Mouse (Mus musculus) adipocyte (in vitro differentiated cells): Measurements from ENCODE around the gene Kcnj16.
A peak's percentile ranks its signal among the peaks of the same experiment; 100 is the strongest.

Experiments used
- DNase-seq: peaks from one replicate; pipeline ENCODE4 v3.0.0-alpha.2; 2016; ENCODE audit warnings: low spot score

Kcnj16 gene

GRCm38 (mm10) chr11:110967762-110968135 is at the start of gene Kcnj16:
Gene Kcnj16 (plus strand): TSS chr11:110968033.
- no peak for DNase-seq

GRCm38 (mm10) chr11:110918808-110919465 is 48.9 kb upstream of the Kcnj16 start:
- DNase-seq, result no peak

- no peak for DNase-seq
Measured at GRCm38 (mm10) chr11:110935699-110936098, 32.1 kb upstream of the Kcnj16 start.

GRCm38 (mm10) chr11:110942280-110942679 is 25.6 kb upstream of the Kcnj16 start:
- DNase-seq, result no peak

GRCm38 (mm10) chr11:110942695-110943135 is 25.1 kb upstream of the Kcnj16 start:
- no peak for DNase-seq

GRCm38 (mm10) chr11:110956665-110957064 is 11.2 kb upstream of the Kcnj16 start:
- no peak for DNase-seq

- DNase-seq, result no peak
Measured at GRCm38 (mm10) chr11:110961592-110962021, 6.2 kb upstream of the Kcnj16 start.

GRCm38 (mm10) chr11:110967019-110967761 is 643 bp upstream of the Kcnj16 start:
- no peak for DNase-seq

- DNase-seq, result no peak
Measured at GRCm38 (mm10) chr11:110968901-110969300, 1.1 kb downstream of the Kcnj16 start.

- DNase-seq, result no peak
Measured at GRCm38 (mm10) chr11:110985508-110985907, 17.7 kb downstream of the Kcnj16 start.

- peak; percentile 30 for DNase-seq
Measured at GRCm38 (mm10) chr11:110985949-110986348, 18.1 kb downstream of the Kcnj16 start.

- no peak for DNase-seq
Measured at GRCm38 (mm10) chr11:110993616-110994015, 25.8 kb downstream of the Kcnj16 start.

- no peak for DNase-seq
Measured at GRCm38 (mm10) chr11:110997211-110997610, 29.4 kb downstream of the Kcnj16 start.

- no peak for DNase-seq
Measured at GRCm38 (mm10) chr11:111005103-111005502, 37.3 kb downstream of the Kcnj16 start.

GRCm38 (mm10) chr11:111009471-111009870 is 41.6 kb downstream of the Kcnj16 start:
- no peak for DNase-seq

GRCm38 (mm10) chr11:111016206-111016605 is 48.4 kb downstream of the Kcnj16 start:
- DNase-seq, result no peak

GRCm38 (mm10) chr11:111020211-111020610 is 52.4 kb downstream of the Kcnj16 start:
- DNase-seq, result no peak

GRCm38 (mm10) chr11:111022681-111023281 is 54.9 kb downstream of the Kcnj16 start:
- DNase-seq, result no peak

GRCm38 (mm10) chr11:111042175-111042574 is 74.3 kb downstream of the Kcnj16 start:
- DNase-seq, result peak; percentile 30

- DNase-seq, result no peak
Measured at GRCm38 (mm10) chr11:111043298-111043697, 75.5 kb downstream of the Kcnj16 start.

GRCm38 (mm10) chr11:111054252-111054651 is 86.4 kb downstream of the Kcnj16 start:
- no peak for DNase-seq

GRCm38 (mm10) chr11:111054854-111055822 is 87.3 kb downstream of the Kcnj16 start:
- no peak for DNase-seq
